Mouse (Mus musculus) myocyte (in vitro differentiated cells): ENCODE data around the gene Fcor. TPM values are rescaled to one million over a fixed set of nuclear protein-coding genes. Genes with fewer than 3 reads are reported as not detected.

Source experiments
- H3K27me3 ChIP-seq: one replicate; pipeline ENCODE4 v1.6.1; 2011; ENCODE audit not compliant: control insufficient read depth, insufficient read depth, insufficient read length
- H3K36me3 ChIP-seq: one replicate; pipeline ENCODE4 v1.6.1; 2011; ENCODE audit not compliant: control insufficient read depth, insufficient read depth
- H3K4me2 ChIP-seq: one replicate; pipeline ENCODE4 v1.6.1; 2011; ENCODE audit warnings: low read depth, control low read depth
- H3K4me3 ChIP-seq: one replicate; pipeline ENCODE4 v1.5.1; 2011; ENCODE audit warnings: mild to moderate bottlenecking, control low read depth, moderate library complexity
- H3K79me2 ChIP-seq: one replicate; pipeline ENCODE4 v1.6.1; 2011; ENCODE audit not compliant: control insufficient read depth, insufficient read depth
- H3ac ChIP-seq: one replicate; pipeline ENCODE4 v1.6.1; 2011; ENCODE audit not compliant: control insufficient read depth, insufficient read length
- CEBPB ChIP-seq: IDR thresholded peaks from 2 replicates; pipeline ENCODE4 v1.6.1; 2011; ENCODE audit warnings: mild to moderate bottlenecking, moderate library complexity; ENCODE audit not compliant: poor library complexity, insufficient read depth, severe bottlenecking
- E2F4 ChIP-seq: IDR thresholded peaks from one replicate; pipeline ENCODE4 v1.6.1; 2011; ENCODE audit warnings: mild to moderate bottlenecking, control low read depth, moderate library complexity; ENCODE audit not compliant: insufficient read depth
- MAX ChIP-seq: IDR thresholded peaks from one replicate; pipeline ENCODE4 v1.6.1; 2011; ENCODE audit warnings: low read depth, mild to moderate bottlenecking, control low read depth
- MYOD1 ChIP-seq, 3 experiments: IDR thresholded peaks; one replicate each; pipeline ENCODE4 v1.6.1; 2011; ENCODE audit warnings: control low read depth in 2 of 3, low read depth in 2 of 3, mild to moderate bottlenecking in 2 of 3, moderate library complexity in 1 of 3; ENCODE audit not compliant: insufficient read length in 2 of 3, control insufficient read depth in 1 of 3
- MYOG ChIP-seq, 3 experiments: IDR thresholded peaks; one replicate each; pipeline ENCODE4 v1.6.1; 2011; ENCODE audit warnings: control low read depth in 2 of 3, low read depth in 2 of 3, mild to moderate bottlenecking in 2 of 3; ENCODE audit not compliant: insufficient read length in 2 of 3, control insufficient read depth in 1 of 3, insufficient read depth in 1 of 3
- POLR2A ChIP-seq: IDR thresholded peaks from one replicate; pipeline ENCODE4 v1.6.1; 2011; ENCODE audit warnings: low read depth, mild to moderate bottlenecking, control low read depth, moderate library complexity; ENCODE audit not compliant: insufficient read length
- POLR2AphosphoS2 ChIP-seq: IDR thresholded peaks from one replicate; pipeline ENCODE4 v1.6.1; 2011; ENCODE audit warnings: low read depth, control low read depth; ENCODE audit not compliant: insufficient read length
- REST ChIP-seq: IDR thresholded peaks from one replicate; pipeline ENCODE4 v1.6.1; 2011; ENCODE audit warnings: mild to moderate bottlenecking, control low read depth, moderate library complexity; ENCODE audit not compliant: insufficient read depth, insufficient read length
- SRF ChIP-seq: IDR thresholded peaks from one replicate; pipeline ENCODE4 v1.6.1; 2011; ENCODE audit warnings: low read depth; ENCODE audit not compliant: control insufficient read depth, insufficient read length
- TCF12 ChIP-seq: IDR thresholded peaks from one replicate; pipeline ENCODE4 v1.6.1; 2011; ENCODE audit warnings: mild to moderate bottlenecking, control low read depth; ENCODE audit not compliant: poor library complexity, insufficient read depth, severe bottlenecking
- TCF3 ChIP-seq: IDR thresholded peaks from one replicate; pipeline ENCODE4 v1.6.1; 2011; ENCODE audit warnings: low read depth, control low read depth; ENCODE audit not compliant: insufficient read length
- USF1 ChIP-seq: IDR thresholded peaks from one replicate; pipeline ENCODE4 v1.6.1; 2011; ENCODE audit warnings: low read depth, mild to moderate bottlenecking, control low read depth, moderate library complexity
- polyA plus RNA-seq: library from polyadenylated mRNA; unstranded; fragments of >200 nt; fragmentation: generic; extraction: Trizol; gene quantifications from one replicate; pipeline ENCODE4 v1.2.1, GENCODE M21; 2012; ENCODE audit warnings: missing spikeins

Gene Fcor
- polyA plus RNA-seq, 1 experiment: 0.32 TPM

- no peak for TF ChIP-seq E2F4
- TF ChIP-seq SRF: no peak
- TF ChIP-seq MYOG (IDR thresholded peaks at IDR 0.05; ENCODE audit: control insufficient read depth in 1 of 3, insufficient read depth in 1 of 3, insufficient read length in 2 of 3, low read depth in 2 of 3): no peak
- TF ChIP-seq POLR2A: no peak
- TF ChIP-seq POLR2AphosphoS2: no peak
- no peak for TF ChIP-seq USF1
- no peak for TF ChIP-seq MYOD1 (IDR thresholded peaks at IDR 0.05; ENCODE audit: control insufficient read depth in 1 of 3, insufficient read length in 2 of 3, low read depth in 2 of 3)
- no peak for TF ChIP-seq MAX
- no peak for TF ChIP-seq CEBPB
- no peak for TF ChIP-seq TCF3
- TF ChIP-seq REST: no peak
- H3K4me2 ChIP-seq: no peak overlapping the region
- no peak overlapping the region for H3ac ChIP-seq
- H3K79me2 ChIP-seq: no peaks in the 10 kb centered on the region
- H3K4me3 ChIP-seq: no peak overlapping the region
- peaks cover 12% of the 10 kb centered on the region for H3K27me3 ChIP-seq
- H3K36me3 ChIP-seq: no peaks in the 10 kb centered on the region
Measured at GRCm38 (mm10) chr8:3654726-3655508, 17.2 kb downstream of the Fcor start.

GRCm38 (mm10) chr8:3652845-3653244 is 19.3 kb downstream of the Fcor start:
- Histone ChIP-seq H3K4me3 (no peak overlapping the region), H3K27me3 (peaks cover 9% of the 10 kb centered on the region), H3K79me2 (no peaks in the 10 kb centered on the region), H3K36me3 (no peaks in the 10 kb centered on the region), H3K4me2 (no peak overlapping the region), H3ac (no peak overlapping the region)
- no peak for TF ChIP-seq POLR2A
- no peak for TF ChIP-seq SRF
- no peak for TF ChIP-seq MYOG (IDR thresholded peaks at IDR 0.05; ENCODE audit: control insufficient read depth in 1 of 3, insufficient read depth in 1 of 3, insufficient read length in 2 of 3, low read depth in 2 of 3)
- no peak for TF ChIP-seq TCF12
- no peak for TF ChIP-seq REST
- no peak for TF ChIP-seq CEBPB
- no peak for TF ChIP-seq POLR2AphosphoS2
- TF ChIP-seq TCF3: no peak
- no peak for TF ChIP-seq USF1
- TF ChIP-seq MYOD1 (IDR thresholded peaks at IDR 0.05; ENCODE audit: control insufficient read depth in 1 of 3, insufficient read length in 2 of 3, low read depth in 2 of 3): no peak
- no peak for TF ChIP-seq E2F4
- TF ChIP-seq MAX: no peak

- Histone ChIP-seq H3K4me2 (no peak overlapping the region), H3K79me2 (no peaks in the 10 kb centered on the region), H3K4me3 (no peak overlapping the region), H3ac (no peak overlapping the region), H3K36me3 (no peaks in the 10 kb centered on the region), H3K27me3 (no peaks in the 10 kb centered on the region)
- no peak for TF ChIP-seq TCF3
- TF ChIP-seq CEBPB: no peak
- TF ChIP-seq MYOG (IDR thresholded peaks at IDR 0.05; ENCODE audit: control insufficient read depth in 1 of 3, insufficient read depth in 1 of 3, insufficient read length in 2 of 3, low read depth in 2 of 3): no peak
- TF ChIP-seq USF1: no peak
- TF ChIP-seq POLR2A: no peak
- no peak for TF ChIP-seq TCF12
- TF ChIP-seq MYOD1 (IDR thresholded peaks at IDR 0.05; ENCODE audit: control insufficient read depth in 1 of 3, insufficient read length in 2 of 3, low read depth in 2 of 3): no peak
- no peak for TF ChIP-seq MAX
Measured at GRCm38 (mm10) chr8:3648990-3649389, 23.2 kb downstream of the Fcor start.

GRCm38 (mm10) chr8:3648268-3648667 is 23.9 kb downstream of the Fcor start:
- no peaks in the 10 kb centered on the region for H3K27me3 ChIP-seq

More at GRCm38 (mm10) chr8:3648268-3648667, 23.9 kb downstream of the Fcor start:
- TF ChIP-seq MYOG (IDR thresholded peaks at IDR 0.05; ENCODE audit: control insufficient read depth in 1 of 3, insufficient read depth in 1 of 3, insufficient read length in 2 of 3, low read depth in 2 of 3) (no peak), TCF12 (no peak), USF1 (no peak), E2F4 (no peak), SRF (no peak), POLR2A (no peak), TCF3 (no peak), MAX (no peak), CEBPB (no peak), MYOD1 (IDR thresholded peaks at IDR 0.05; ENCODE audit: control insufficient read depth in 1 of 3, insufficient read length in 2 of 3, low read depth in 2 of 3) (no peak), REST (no peak), POLR2AphosphoS2 (no peak)
- Histone ChIP-seq H3K4me2 (no peak overlapping the region), H3K4me3 (no peak overlapping the region), H3ac (no peak overlapping the region), H3K36me3 (no peaks in the 10 kb centered on the region), H3K79me2 (no peaks in the 10 kb centered on the region)
